Mouse (Mus musculus): Measurements from ENCODE around the gene Saal1.

- TF ChIP-seq CTCF (IDR thresholded peaks at IDR 0.05; ENCODE audit: low read depth, low read length) (no peak), POLR2A (IDR thresholded peaks at IDR 0.05; ENCODE audit: borderline replicate concordance, low read depth, low read length) (no peak)
These were observed 12.9 kb upstream of the Saal1 start for GRCm38 (mm10) chr7:46723354-46723753.

All from bone marrow macrophage, adult 2 months (primary cell).